16 mouse cellular contexts compared by ENCODE assay signal in genomic region chr11:100974381-100974970, GRCm38 (mm10). TPM values are rescaled to one million over a fixed set of nuclear protein-coding genes. Genes with fewer than 3 reads are reported as not detected.
DNase-seq lines count a peak whose midpoint lies in the region; ATAC-seq and TF ChIP-seq lines count a peak whose summit lies in the region.
"Had no signal": no experiment of that assay in that cellular context is flagged by ENCODE, and none has a peak within 500 bp of the region (broad histone marks: within the 10 kb centered on the region; RNA-seq: fewer than 3 reads in every experiment).

No protein-coding gene starts in this region.

- H3K27ac ChIP-seq in intestine, embryonic 14.5 days (ENCODE audit: low read depth) = peak overlapping the region; percentile 22; the same call in 1 of the 2 replicates
- no peak overlapping the region for H3K27ac ChIP-seq in intestine, postnatal 0 days (ENCODE audit: low read depth, low read length)
- H3K27ac ChIP-seq in embryonic facial prominence, embryonic 15.5 days (replicated peaks) = peak overlapping the region; percentile 74
- H3K27ac ChIP-seq in stomach, embryonic 16.5 days (ENCODE audit: low read length) = peak overlapping the region; percentile 71
- H3K27ac ChIP-seq in hindbrain, embryonic 16.5 days (ENCODE audit: low read depth, low read length) = no peak overlapping the region
- H3K27ac ChIP-seq: heart, embryonic 13.5 days; liver, embryonic 12.5 days; neural tube, embryonic 13.5 days had no signal

- no peaks in the 10 kb centered on the region for H3K36me3 ChIP-seq in intestine, embryonic 14.5 days (ENCODE audit: control insufficient read depth, insufficient read depth, low read length)
- no peaks in the 10 kb centered on the region for H3K36me3 ChIP-seq in intestine, postnatal 0 days (ENCODE audit: control insufficient read depth, insufficient read depth)
- H3K36me3 ChIP-seq in embryonic facial prominence, embryonic 15.5 days = no peaks in the 10 kb centered on the region
- H3K36me3 ChIP-seq in stomach, embryonic 16.5 days (ENCODE audit: control insufficient read depth, insufficient read depth, low read length) = no peaks in the 10 kb centered on the region
- no peaks in the 10 kb centered on the region for H3K36me3 ChIP-seq in hindbrain, embryonic 16.5 days (ENCODE audit: control insufficient read depth, insufficient read depth, low read length)
- H3K36me3 ChIP-seq: heart, embryonic 13.5 days; liver, embryonic 12.5 days; neural tube, embryonic 13.5 days had no signal

- DNase-seq in adrenal gland, adult (ENCODE audit: inconsistent age in 2 of 2, low spot score in 1 of 2) = peak; percentile 80 to 88
- no peak for DNase-seq in adrenal gland, postnatal 25 days
- DNase-seq in intestine, embryonic 14.5 days (ENCODE audit: low spot score) = no peak
- no peak for DNase-seq in left cerebral cortex, adult 9 months (ENCODE audit: low spot score in 2 of 2)
- DNase-seq: cerebellum, postnatal 25 days; kidney, adult 11 months; lung, postnatal 36 days; midbrain, embryonic 14.5 days; right cerebral cortex, adult 18-20 months had no signal

- 58% methylated on average over 14 of the region's 14 CpGs for WGBS in intestine, embryonic 14.5 days
- WGBS in intestine, postnatal 0 days = 47% methylated on average over 14 of the region's 14 CpGs
- WGBS in embryonic facial prominence, embryonic 15.5 days = 39% methylated on average over 14 of the region's 14 CpGs
- 42% methylated on average over 14 of the region's 14 CpGs for WGBS in stomach, embryonic 16.5 days
- WGBS in hindbrain, embryonic 16.5 days = 73% methylated on average over 14 of the region's 14 CpGs

- no peak overlapping the region for H3K9ac ChIP-seq in intestine, embryonic 14.5 days (ENCODE audit: low read length)
- H3K9ac ChIP-seq in intestine, postnatal 0 days (ENCODE audit: low read depth, low read length) = no peak overlapping the region
- H3K9ac ChIP-seq in embryonic facial prominence, embryonic 15.5 days = no peak overlapping the region
- H3K9ac ChIP-seq in stomach, embryonic 16.5 days (ENCODE audit: low read length) = peak overlapping the region; percentile 36
- no peak overlapping the region for H3K9ac ChIP-seq in hindbrain, embryonic 16.5 days (ENCODE audit: low read depth, low read length)
- H3K9ac ChIP-seq: heart, embryonic 13.5 days; liver, embryonic 12.5 days; neural tube, embryonic 13.5 days had no signal

- peaks cover 14% of the 10 kb centered on the region for H3K4me1 ChIP-seq in intestine, embryonic 14.5 days (replicated peaks; ENCODE audit: control insufficient read depth, insufficient read depth, low read length)
- no peaks in the 10 kb centered on the region for H3K4me1 ChIP-seq in intestine, postnatal 0 days (replicated peaks; ENCODE audit: control insufficient read depth, insufficient read depth, low read length)
- H3K4me1 ChIP-seq in embryonic facial prominence, embryonic 15.5 days = peaks cover 30% of the 10 kb centered on the region
- H3K4me1 ChIP-seq in stomach, embryonic 16.5 days (ENCODE audit: control insufficient read depth, insufficient read depth, low read length) = peaks cover 18% of the 10 kb centered on the region
- H3K4me1 ChIP-seq in hindbrain, embryonic 16.5 days (ENCODE audit: control insufficient read depth, insufficient read depth, low read depth, low read length) = peaks cover 11% of the 10 kb centered on the region

- H3K9me3 ChIP-seq in intestine, embryonic 14.5 days (ENCODE audit: control insufficient read depth, low read length) = no peaks in the 10 kb centered on the region
- no peaks in the 10 kb centered on the region for H3K9me3 ChIP-seq in intestine, postnatal 0 days (ENCODE audit: control insufficient read depth)
- no peaks in the 10 kb centered on the region for H3K9me3 ChIP-seq in embryonic facial prominence, embryonic 15.5 days (replicated peaks)
- no peaks in the 10 kb centered on the region for H3K9me3 ChIP-seq in stomach, embryonic 16.5 days (replicated peaks; ENCODE audit: control insufficient read depth, low read length)
- H3K9me3 ChIP-seq in hindbrain, embryonic 16.5 days (ENCODE audit: control insufficient read depth, low read length) = no peaks in the 10 kb centered on the region
- H3K9me3 ChIP-seq: heart, embryonic 13.5 days; liver, embryonic 12.5 days; neural tube, embryonic 13.5 days had no signal

- no peak overlapping the region for H3K4me2 ChIP-seq in intestine, embryonic 14.5 days (ENCODE audit: low read length)
- no peak overlapping the region for H3K4me2 ChIP-seq in intestine, postnatal 0 days (replicated peaks; ENCODE audit: low read depth)
- no peak overlapping the region for H3K4me2 ChIP-seq in embryonic facial prominence, embryonic 15.5 days (replicated peaks)
- no peak overlapping the region for H3K4me2 ChIP-seq in stomach, embryonic 16.5 days (ENCODE audit: low read depth, low read length)
- no peak overlapping the region for H3K4me2 ChIP-seq in hindbrain, embryonic 16.5 days (ENCODE audit: low read length)
- H3K4me2 ChIP-seq: heart, embryonic 13.5 days; liver, embryonic 12.5 days; neural tube, embryonic 13.5 days had no signal

- H3K4me3 ChIP-seq in intestine, embryonic 14.5 days (ENCODE audit: low read depth, low read length) = no peak overlapping the region
- no peak overlapping the region for H3K4me3 ChIP-seq in intestine, postnatal 0 days (ENCODE audit: low read depth, low read length)
- no peak overlapping the region for H3K4me3 ChIP-seq in embryonic facial prominence, embryonic 15.5 days (replicated peaks)
- no peak overlapping the region for H3K4me3 ChIP-seq in stomach, embryonic 16.5 days (replicated peaks; ENCODE audit: low read length)
- no peak overlapping the region for H3K4me3 ChIP-seq in hindbrain, embryonic 16.5 days (ENCODE audit: low read length)
- H3K4me3 ChIP-seq: heart, embryonic 13.5 days; liver, embryonic 12.5 days; neural tube, embryonic 13.5 days had no signal

- no peak for TF ChIP-seq CTCF in intestine, postnatal 0 days (IDR thresholded peaks at IDR 0.05; ENCODE audit: low read depth)

- ATAC-seq in intestine, embryonic 14.5 days (replicated peaks; ENCODE audit: low FRiP score, low TSS enrichment, low read depth) = no peak
- no peak for ATAC-seq in intestine, postnatal 0 days
- ATAC-seq in embryonic facial prominence, embryonic 15.5 days (ENCODE audit: insufficient number of reproducible peaks, low FRiP score, low TSS enrichment, low read depth) = no peak
- ATAC-seq in stomach, embryonic 16.5 days (ENCODE audit: insufficient read depth, low FRiP score) = no peak
- no peak for ATAC-seq in hindbrain, embryonic 16.5 days
- ATAC-seq: liver, embryonic 12.5 days had no signal

- H3K27me3 ChIP-seq in intestine, embryonic 14.5 days (replicated peaks; ENCODE audit: control insufficient read depth, insufficient read depth, low read length) = peaks cover 14% of the 10 kb centered on the region
- H3K27me3 ChIP-seq in intestine, postnatal 0 days (replicated peaks; ENCODE audit: control insufficient read depth, insufficient read depth, low read length) = 0 out of 2 replicates have a peak, but pooled peaks cover 8% of the 10 kb centered on the region
- peaks cover 5% of the 10 kb centered on the region; the same call in 1 of the 2 replicates for H3K27me3 ChIP-seq in embryonic facial prominence, embryonic 15.5 days
- 0 out of 2 replicates have a peak, but pooled peaks cover 4% of the 10 kb centered on the region for H3K27me3 ChIP-seq in stomach, embryonic 16.5 days (ENCODE audit: control insufficient read depth, insufficient read depth, low read length)
- peaks cover 30% of the 10 kb centered on the region for H3K27me3 ChIP-seq in hindbrain, embryonic 16.5 days (replicated peaks; ENCODE audit: control insufficient read depth, insufficient read depth, low read length)
- H3K27me3 ChIP-seq: heart, embryonic 13.5 days had no signal

RNA-seq across cellular contexts. Expression of gene Cavin1, which starts 3.8 kb away (rescaled TPM):
- total RNA-seq in adrenal gland, postnatal 25 days (2021) = 224 and 271 TPM in 2 replicates
- 99.3 and 102 TPM in 2 replicates for polyA plus RNA-seq in intestine, embryonic 14.5 days (2014; fragmentation: Nextera tagmentation; extraction: Ambion mirVana)
- 191 and 207 TPM in 2 replicates for polyA plus RNA-seq in intestine, postnatal 0 days (2015; fragmentation: Nextera tagmentation; extraction: Ambion mirVana)
- 330 and 343 TPM in 2 replicates for polyA plus RNA-seq in embryonic facial prominence, embryonic 15.5 days (2015; fragmentation: Nextera tagmentation; extraction: Ambion mirVana)
- polyA plus RNA-seq in stomach, embryonic 16.5 days (2015; fragmentation: Nextera tagmentation; extraction: Ambion mirVana) = 381 and 403 TPM in 2 replicates
- polyA plus RNA-seq in hindbrain, embryonic 16.5 days (2015; fragmentation: Nextera tagmentation; extraction: Ambion mirVana) = 47.0 and 61.8 TPM in 2 replicates

RNA-seq across cellular contexts. Expression of gene Atp6v0a1, which starts 34.8 kb away (rescaled TPM):
- 106 and 144 TPM in 2 replicates for total RNA-seq in adrenal gland, postnatal 25 days (2021)
- 30.6 and 32.5 TPM in 2 replicates for polyA plus RNA-seq in intestine, embryonic 14.5 days (2014; fragmentation: Nextera tagmentation; extraction: Ambion mirVana)
- polyA plus RNA-seq in intestine, postnatal 0 days (2015; fragmentation: Nextera tagmentation; extraction: Ambion mirVana) = 62.1 and 67.2 TPM in 2 replicates
- polyA plus RNA-seq in embryonic facial prominence, embryonic 15.5 days (2015; fragmentation: Nextera tagmentation; extraction: Ambion mirVana) = 36.8 and 40.3 TPM in 2 replicates
- polyA plus RNA-seq in stomach, embryonic 16.5 days (2015; fragmentation: Nextera tagmentation; extraction: Ambion mirVana) = 47.8 and 50.5 TPM in 2 replicates
- polyA plus RNA-seq in hindbrain, embryonic 16.5 days (2015; fragmentation: Nextera tagmentation; extraction: Ambion mirVana) = 175 and 179 TPM in 2 replicates

RNA-seq across cellular contexts. Expression of gene Stat3, which starts 35.1 kb away (rescaled TPM):
- 81.5 and 88.6 TPM in 2 replicates for total RNA-seq in adrenal gland, postnatal 25 days (2021)
- polyA plus RNA-seq in intestine, embryonic 14.5 days (2014; fragmentation: Nextera tagmentation; extraction: Ambion mirVana) = 36.6 and 42.9 TPM in 2 replicates
- 61.2 and 68.6 TPM in 2 replicates for polyA plus RNA-seq in intestine, postnatal 0 days (2015; fragmentation: Nextera tagmentation; extraction: Ambion mirVana)
- 75.6 and 79.3 TPM in 2 replicates for polyA plus RNA-seq in embryonic facial prominence, embryonic 15.5 days (2015; fragmentation: Nextera tagmentation; extraction: Ambion mirVana)
- polyA plus RNA-seq in stomach, embryonic 16.5 days (2015; fragmentation: Nextera tagmentation; extraction: Ambion mirVana) = 47.2 and 56.1 TPM in 2 replicates
- polyA plus RNA-seq in hindbrain, embryonic 16.5 days (2015; fragmentation: Nextera tagmentation; extraction: Ambion mirVana) = 49.2 and 49.5 TPM in 2 replicates

Comparison
In these comparisons a context has a peak if more than half of its experiments do, and no peak if none do; other contexts are left out.
1. DNase-seq: peak in adrenal gland, adult (2 of 2); none in adrenal gland, postnatal 25 days (single experiment), intestine, embryonic 14.5 days (single experiment) and left cerebral cortex, adult 9 months (0 of 2).
2. H3K27ac ChIP-seq: peak in intestine, embryonic 14.5 days (single experiment), embryonic facial prominence, embryonic 15.5 days (single experiment) and stomach, embryonic 16.5 days (single experiment); none in intestine, postnatal 0 days (single experiment) and hindbrain, embryonic 16.5 days (single experiment).